Mouse (Mus musculus) kidney, postnatal 10 days (tissue): ENCODE results near the gene Etv6.
A peak's percentile ranks its signal among the peaks of the same experiment; 100 is the strongest.
"Not testable (repeated sequence)": the region's sequence is repeated elsewhere in the genome, so short reads cannot be mapped to it uniquely, and the experiment has no call there.

Experiments
- DNase-seq: peaks from one replicate; pipeline ENCODE4 v3.0.0; 2021; ENCODE audit warnings: mixed read lengths

Gene Etv6

GRCm38 (mm10) chr6:134035490-134036405 lies at the start of gene Etv6:
Etv6 (plus strand) TSS chr6:134035700.
- peak; percentile 89 for DNase-seq

- peak; percentile 37 for DNase-seq
These were observed 49.3 kb upstream of the Etv6 start for GRCm38 (mm10) chr6:133986161-133986560.

- DNase-seq = no peak
These were observed 48.4 kb upstream of the Etv6 start for GRCm38 (mm10) chr6:133987068-133987591.

- DNase-seq = peak; percentile 14
These were observed 47.5 kb upstream of the Etv6 start for GRCm38 (mm10) chr6:133988011-133988410.

- no peak for DNase-seq
These were observed 38.0 kb upstream of the Etv6 start for GRCm38 (mm10) chr6:133997461-133997860.

GRCm38 (mm10) chr6:133997935-133998334 lies 37.6 kb upstream of the Etv6 start:
- DNase-seq = peak; percentile 15

GRCm38 (mm10) chr6:134014488-134015110 lies 20.9 kb upstream of the Etv6 start:
- not testable (repeated sequence) for DNase-seq

GRCm38 (mm10) chr6:134018807-134019206 lies 16.7 kb upstream of the Etv6 start:
- no peak for DNase-seq

GRCm38 (mm10) chr6:134020821-134021220 lies 14.7 kb upstream of the Etv6 start:
- no peak for DNase-seq

GRCm38 (mm10) chr6:134026264-134026663 lies 9.2 kb upstream of the Etv6 start:
- DNase-seq = no peak

GRCm38 (mm10) chr6:134027022-134027421 lies 8.5 kb upstream of the Etv6 start:
- no peak for DNase-seq

- no peak for DNase-seq
These were observed 3.0 kb upstream of the Etv6 start for GRCm38 (mm10) chr6:134032451-134032850.

GRCm38 (mm10) chr6:134034436-134034835 lies 1.1 kb upstream of the Etv6 start:
- DNase-seq = peak; percentile 33

- peak; percentile 89 for DNase-seq
These were observed 503 bp upstream of the Etv6 start for GRCm38 (mm10) chr6:134034904-134035489.

- no peak for DNase-seq
These were observed 1.0 kb downstream of the Etv6 start for GRCm38 (mm10) chr6:134036491-134036911.

GRCm38 (mm10) chr6:134036951-134037431 lies 1.5 kb downstream of the Etv6 start:
- DNase-seq = no peak

- DNase-seq = peak; percentile 18
These were observed 2.5 kb downstream of the Etv6 start for GRCm38 (mm10) chr6:134037960-134038359.

- peak; percentile 79 for DNase-seq
These were observed 3.4 kb downstream of the Etv6 start for GRCm38 (mm10) chr6:134038881-134039280.

- DNase-seq = no peak
These were observed 3.9 kb downstream of the Etv6 start for GRCm38 (mm10) chr6:134039351-134039750.

- DNase-seq = no peak
These were observed 4.8 kb downstream of the Etv6 start for GRCm38 (mm10) chr6:134040312-134040711.

GRCm38 (mm10) chr6:134041286-134041685 lies 5.8 kb downstream of the Etv6 start:
- no peak for DNase-seq

GRCm38 (mm10) chr6:134041916-134042315 lies 6.4 kb downstream of the Etv6 start:
- DNase-seq = no peak

GRCm38 (mm10) chr6:134043545-134043944 lies 8.0 kb downstream of the Etv6 start:
- peak; percentile 67 for DNase-seq
